Mouse (Mus musculus) limb, embryonic 10.5 days (tissue): Measurements from ENCODE around the gene Ppm1h. TPM values are rescaled to one million over a fixed set of nuclear protein-coding genes. Genes with fewer than 3 reads are reported as not detected.
A peak's percentile ranks its signal among the peaks of the same experiment; 100 is the strongest.

Experiments
- DNase-seq: peaks from one replicate; pipeline ENCODE4 v3.0.0-alpha.2; 2017; ENCODE audit warnings: low spot score
- H3K27ac ChIP-seq: fragments of 300-500 bp; sonication (generic); 2 replicates; pipeline ENCODE4 v1.5.1; 2016; ENCODE audit warnings: mild to moderate bottlenecking
- H3K27me3 ChIP-seq: fragments of 300-500 bp; sonication (generic); 2 replicates; pipeline ENCODE4 v1.6.1; 2016; ENCODE audit warnings: low read depth, mild to moderate bottlenecking; ENCODE audit not compliant: poor library complexity, severe bottlenecking
- H3K36me3 ChIP-seq: fragments of 300-500 bp; sonication (generic); 2 replicates; pipeline ENCODE4 v1.6.1; 2016; ENCODE audit warnings: mild to moderate bottlenecking, moderate library complexity
- H3K4me1 ChIP-seq: fragments of 300-500 bp; sonication (generic); 2 replicates; pipeline ENCODE4 v1.6.1; 2016
- H3K4me3 ChIP-seq: fragments of 300-500 bp; sonication (generic); 2 replicates; pipeline ENCODE4 v1.5.1; 2016; ENCODE audit warnings: mild to moderate bottlenecking, moderate library complexity
- H3K9me3 ChIP-seq: fragments of 300-500 bp; sonication (generic); replicated peaks from 2 replicates; pipeline ENCODE4 v1.6.1; 2016; ENCODE audit warnings: mild to moderate bottlenecking
- WGBS: fragments of 180-500 bp; shearing (Covaris S2); methylation state at CpG from one replicate; pipeline ENCODE4 v1.1.7; 2016; 5-methylcytosine and 5-hydroxymethylcytosine counted together
- polyA plus RNA-seq: library from polyadenylated mRNA; unstranded; fragments of >200 nt; fragmentation: Nextera tagmentation; extraction: Ambion mirVana; gene quantifications from 2 replicates; pipeline ENCODE4 v1.2.1, GENCODE M21; 2016

The Ppm1h gene
- polyA plus RNA-seq, 1 experiment from 2014 or later, result 4.4 TPM

- H3K36me3 ChIP-seq, result no peaks in the 10 kb centered on the region
- H3K9me3 ChIP-seq, result no peaks in the 10 kb centered on the region
- 0 out of 2 replicates have a peak overlapping the region, but pooled peaks have one; percentile 20 for H3K27ac ChIP-seq
- WGBS, result 95% methylated on average over 2 of the region's 2 CpGs
- no peak for DNase-seq
- no peaks in the 10 kb centered on the region for H3K27me3 ChIP-seq
- H3K4me3 ChIP-seq, result no peak overlapping the region
- H3K4me1 ChIP-seq, result peaks cover 10% of the 10 kb centered on the region
Observed at GRCm38 (mm10) chr10:122848020-122848457, 169.5 kb downstream of the Ppm1h start.

- Histone ChIP-seq H3K4me3 (no peak overlapping the region), H3K36me3 (no peaks in the 10 kb centered on the region), H3K27ac (no peak overlapping the region), H3K27me3 (no peaks in the 10 kb centered on the region), H3K4me1 (peaks cover 29% of the 10 kb centered on the region), H3K9me3 (no peaks in the 10 kb centered on the region)
- no peak for DNase-seq
- 91% methylated on average over 16 of the region's 16 CpGs for WGBS
Observed at GRCm38 (mm10) chr10:122851267-122852160, 173.0 kb downstream of the Ppm1h start.

GRCm38 (mm10) chr10:122854571-122854970 is 176.0 kb downstream of the Ppm1h start:
- H3K27me3 ChIP-seq, result no peaks in the 10 kb centered on the region
- WGBS, result 84% methylated on average over 6 of the region's 6 CpGs
- no peak overlapping the region for H3K4me3 ChIP-seq
- no peak overlapping the region for H3K27ac ChIP-seq
- H3K36me3 ChIP-seq, result no peaks in the 10 kb centered on the region
- DNase-seq, result no peak
- H3K4me1 ChIP-seq, result peaks cover 21% of the 10 kb centered on the region
- H3K9me3 ChIP-seq, result no peaks in the 10 kb centered on the region

- WGBS, result 68% methylated on average over 4 of the region's 4 CpGs
- H3K27ac ChIP-seq, result no peak overlapping the region
- H3K4me1 ChIP-seq, result peaks cover 21% of the 10 kb centered on the region
- H3K9me3 ChIP-seq, result no peaks in the 10 kb centered on the region
- no peaks in the 10 kb centered on the region for H3K36me3 ChIP-seq
- no peak for DNase-seq
- no peak overlapping the region for H3K4me3 ChIP-seq
- no peaks in the 10 kb centered on the region for H3K27me3 ChIP-seq
Observed at GRCm38 (mm10) chr10:122855149-122855548, 176.6 kb downstream of the Ppm1h start.

GRCm38 (mm10) chr10:122856040-122856764 is 177.6 kb downstream of the Ppm1h start:
- Histone ChIP-seq H3K9me3 (no peaks in the 10 kb centered on the region), H3K4me3 (no peak overlapping the region), H3K36me3 (no peaks in the 10 kb centered on the region), H3K27ac (peak overlapping the region; percentile 50; the same call in 1 of the 2 replicates), H3K27me3 (no peaks in the 10 kb centered on the region), H3K4me1 (peaks cover 21% of the 10 kb centered on the region)
- no peak for DNase-seq
- WGBS, result 83% methylated on average over 17 of the region's 17 CpGs

GRCm38 (mm10) chr10:122857155-122857554 is 178.6 kb downstream of the Ppm1h start:
- 89% methylated on average over 15 of the region's 15 CpGs for WGBS
- no peaks in the 10 kb centered on the region for H3K9me3 ChIP-seq
- H3K27me3 ChIP-seq, result no peaks in the 10 kb centered on the region
- H3K4me1 ChIP-seq, result peaks cover 24% of the 10 kb centered on the region
- H3K4me3 ChIP-seq, result no peak overlapping the region
- no peaks in the 10 kb centered on the region for H3K36me3 ChIP-seq
- no peak overlapping the region for H3K27ac ChIP-seq
- DNase-seq, result no peak

GRCm38 (mm10) chr10:122858904-122859641 is 180.5 kb downstream of the Ppm1h start:
- H3K36me3 ChIP-seq, result no peaks in the 10 kb centered on the region
- H3K4me3 ChIP-seq, result no peak overlapping the region
- WGBS, result 85% methylated on average over 8 of the region's 8 CpGs
- no peaks in the 10 kb centered on the region for H3K9me3 ChIP-seq
- no peaks in the 10 kb centered on the region for H3K27me3 ChIP-seq
- no peak for DNase-seq
- H3K4me1 ChIP-seq, result peaks cover 30% of the 10 kb centered on the region
- H3K27ac ChIP-seq, result 0 out of 2 replicates have a peak overlapping the region, but pooled peaks have one; percentile 1

- Histone ChIP-seq H3K9me3 (no peaks in the 10 kb centered on the region), H3K4me3 (no peak overlapping the region), H3K27ac (0 out of 2 replicates have a peak overlapping the region, but pooled peaks have one; percentile 1), H3K27me3 (no peaks in the 10 kb centered on the region), H3K4me1 (peaks cover 30% of the 10 kb centered on the region), H3K36me3 (no peaks in the 10 kb centered on the region)
- 73% methylated on average over 8 of the region's 8 CpGs for WGBS
- no peak for DNase-seq
Observed at GRCm38 (mm10) chr10:122859642-122859997, 181.1 kb downstream of the Ppm1h start.

GRCm38 (mm10) chr10:122860076-122860475 is 181.5 kb downstream of the Ppm1h start:
- WGBS, result 72% methylated on average over 7 of the region's 7 CpGs
- H3K4me1 ChIP-seq, result peaks cover 26% of the 10 kb centered on the region
- no peak overlapping the region for H3K4me3 ChIP-seq
- H3K9me3 ChIP-seq, result no peaks in the 10 kb centered on the region
- H3K27me3 ChIP-seq, result no peaks in the 10 kb centered on the region
- H3K27ac ChIP-seq, result no peak overlapping the region; the same call in 1 of the 2 replicates
- DNase-seq, result no peak
- no peaks in the 10 kb centered on the region for H3K36me3 ChIP-seq

GRCm38 (mm10) chr10:122861696-122862385 is 183.3 kb downstream of the Ppm1h start:
- H3K4me1 ChIP-seq, result peaks cover 9% of the 10 kb centered on the region
- no peak for DNase-seq
- H3K27ac ChIP-seq, result peak overlapping the region; percentile 27; the same call in 1 of the 2 replicates
- H3K27me3 ChIP-seq, result no peaks in the 10 kb centered on the region
- WGBS, result 87% methylated on average over 18 of the region's 18 CpGs
- no peak overlapping the region for H3K4me3 ChIP-seq
- H3K36me3 ChIP-seq, result no peaks in the 10 kb centered on the region
- H3K9me3 ChIP-seq, result no peaks in the 10 kb centered on the region

GRCm38 (mm10) chr10:122862386-122863023 is 183.9 kb downstream of the Ppm1h start:
- Histone ChIP-seq H3K4me3 (no peak overlapping the region), H3K27ac (peak overlapping the region; percentile 27; the same call in 1 of the 2 replicates), H3K4me1 (peaks cover 13% of the 10 kb centered on the region), H3K27me3 (no peaks in the 10 kb centered on the region), H3K36me3 (no peaks in the 10 kb centered on the region), H3K9me3 (no peaks in the 10 kb centered on the region)
- WGBS, result 85% methylated on average over 17 of the region's 17 CpGs
- no peak for DNase-seq
